Mouse (Mus musculus) liver, embryonic 14.5 days (tissue): ENCODE measurements at regions not wholly inside any gene's neighbourhood (a gene's known extent, or its start where the extent isn't known, plus 50 kb on each side); places are given as distances from the start of the nearest gene placed in this dataset.

Experiments
- ATAC-seq: fragments of 200-750 bp; cut with Nextera tagmentation; 2 replicates; pipeline ENCODE4 v1.8.0; 2017; ENCODE audit warnings: moderate number of reproducible peaks, mild to moderate bottlenecking, moderate library complexity; ENCODE audit not compliant: insufficient read depth
- DNase-seq, 3 experiments: peaks; one replicate each; pipeline ENCODE4 v3.0.0-alpha.2; 2012 to 2013; ENCODE audit warnings: low read depth in 3 of 3, low spot score in 3 of 3
- H3K27ac ChIP-seq: fragments of 300-500 bp; sonication (generic); 2 replicates; pipeline ENCODE4 v1.5.1; 2014; ENCODE audit warnings: moderate library complexity, mild to moderate bottlenecking, control low read depth, inconsistent platforms
- H3K27me3 ChIP-seq: fragments of 300-500 bp; sonication (generic); 2 replicates; pipeline ENCODE4 v1.6.1; 2014; ENCODE audit warnings: mild to moderate bottlenecking, low read length, moderate library complexity; ENCODE audit not compliant: control insufficient read depth, insufficient read depth
- H3K36me3 ChIP-seq: fragments of 300-500 bp; sonication (generic); replicated peaks from 2 replicates; pipeline ENCODE4 v1.6.1; 2014; ENCODE audit warnings: low read depth; ENCODE audit not compliant: control insufficient read depth, insufficient read depth
- H3K4me1 ChIP-seq, 2 experiments: fragments of 200-500 bp in 1 of 2; fragments of 300-500 bp in 1 of 2; sonication (generic) in 1 of 2; replicated peaks; 2 replicates each; pipeline ENCODE4 v1.6.1; 2012 to 2014; ENCODE audit warnings: antibody characterized with exemption in 1 of 2, inconsistent platforms in 1 of 2, low read length in 1 of 2; ENCODE audit not compliant: control insufficient read depth in 2 of 2, insufficient read depth in 2 of 2
- H3K4me2 ChIP-seq: fragments of 300-500 bp; sonication (generic); 2 replicates; pipeline ENCODE4 v1.6.1; 2014; ENCODE audit warnings: low read depth, mild to moderate bottlenecking, control low read depth, moderate library complexity
- H3K4me3 ChIP-seq, 2 experiments: fragments of 200-500 bp in 1 of 2; fragments of 300-500 bp in 1 of 2; sonication (generic) in 1 of 2; 2 replicates each; pipeline ENCODE4 v1.5.1; 2012 to 2014; ENCODE audit warnings: low read depth in 2 of 2, low read length in 2 of 2, mild to moderate bottlenecking in 2 of 2, control low read depth in 1 of 2, inconsistent platforms in 1 of 2, moderate library complexity in 1 of 2; ENCODE audit not compliant: insufficient read depth in 1 of 2
- H3K9ac ChIP-seq: fragments of 300-500 bp; sonication (generic); replicated peaks from 2 replicates; pipeline ENCODE4 v1.6.1; 2014; ENCODE audit warnings: mild to moderate bottlenecking, control low read depth, moderate library complexity
- H3K9me3 ChIP-seq: fragments of 300-500 bp; sonication (generic); 2 replicates; pipeline ENCODE4 v1.6.1; 2016; ENCODE audit warnings: low read length, mixed read lengths; ENCODE audit not compliant: control insufficient read depth
- CTCF ChIP-seq: IDR thresholded peaks from 2 replicates; pipeline ENCODE4 v1.5.1; 2016; ENCODE audit warnings: antibody characterized with exemption, low read depth, control low read depth
- EP300 ChIP-seq: IDR thresholded peaks from 2 replicates; pipeline ENCODE4 v1.6.1; 2016; ENCODE audit warnings: antibody characterized with exemption, low read depth
- WGBS: fragments of 180-500 bp; shearing (Covaris S2); extraction: QIAGEN DNeasy Blood & Tissue Kit; methylation state at CpG from one replicate; pipeline ENCODE4 v1.1.7; 2014; ENCODE audit not compliant: insufficient replicate concordance; 5-methylcytosine and 5-hydroxymethylcytosine counted together

DNA sequence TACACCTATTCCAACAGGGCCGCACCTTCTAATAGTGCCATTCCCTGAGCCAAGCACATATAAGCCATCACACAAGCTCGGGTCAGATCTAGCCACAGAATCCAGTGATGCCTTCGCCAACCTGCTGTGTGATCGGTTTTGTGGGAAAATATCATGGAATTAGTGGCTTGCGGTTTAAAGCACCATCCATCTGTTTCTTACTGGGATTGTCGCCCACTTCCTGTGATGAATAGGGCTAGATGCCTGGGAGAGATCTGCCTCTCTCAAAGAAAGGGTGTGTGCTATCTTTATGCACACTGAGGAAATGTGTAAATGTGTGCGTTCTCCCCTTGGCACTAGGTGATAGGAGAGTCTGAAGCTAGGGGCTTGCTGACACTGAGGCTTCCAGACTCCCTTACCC lies 154.5 kb upstream of the Smim23 start:
- Histone ChIP-seq H3K27ac (no peak overlapping the region), H3K4me2 (no peak overlapping the region), H3K27me3 (no peaks in the 10 kb centered on the region), H3K36me3 (no peaks in the 10 kb centered on the region), H3K4me3 (no peak overlapping the region), H3K9ac (no peak overlapping the region), H3K9me3 (no peaks in the 10 kb centered on the region), H3K4me1 (no peaks in the 10 kb centered on the region)
- DNase-seq (no peak), ATAC-seq (no peak)
- 68% methylated on average over 7 of the region's 7 CpGs for WGBS
- TF ChIP-seq EP300 (no peak), CTCF (no peak)

DNA sequence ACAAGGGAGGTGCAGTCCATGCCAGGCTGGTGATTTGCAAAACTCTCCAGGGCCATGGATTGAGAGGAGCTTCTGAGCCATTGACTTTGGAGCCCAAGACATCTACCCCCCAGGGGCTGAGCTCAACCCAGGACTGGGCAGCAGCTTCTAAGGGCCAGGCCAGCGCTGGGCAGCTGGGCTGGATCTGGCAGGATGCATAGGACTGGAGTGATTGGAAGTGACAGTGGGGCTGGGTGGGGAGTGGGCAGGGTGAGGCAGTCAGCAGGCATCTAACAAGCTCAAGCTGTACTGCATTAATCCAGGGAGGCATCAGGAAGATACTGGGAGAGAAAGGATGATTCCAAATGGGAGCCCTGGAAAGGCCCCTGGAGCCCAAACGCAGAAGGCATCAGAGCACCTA lies 152.2 kb upstream of the Smim23 start:
- no peak overlapping the region for H3K4me3 ChIP-seq
- H3K27ac ChIP-seq: no peak overlapping the region
- H3K36me3 ChIP-seq: no peaks in the 10 kb centered on the region
- H3K9ac ChIP-seq: no peak overlapping the region
- no peaks in the 10 kb centered on the region for H3K27me3 ChIP-seq
- H3K4me1 ChIP-seq: no peaks in the 10 kb centered on the region
- no peaks in the 10 kb centered on the region for H3K9me3 ChIP-seq
- ATAC-seq (no peak), DNase-seq (no peak)
- 62% methylated on average over 2 of the region's 2 CpGs for WGBS
- TF ChIP-seq CTCF: no peak
- no peak for TF ChIP-seq EP300
- no peak overlapping the region for H3K4me2 ChIP-seq

DNA sequence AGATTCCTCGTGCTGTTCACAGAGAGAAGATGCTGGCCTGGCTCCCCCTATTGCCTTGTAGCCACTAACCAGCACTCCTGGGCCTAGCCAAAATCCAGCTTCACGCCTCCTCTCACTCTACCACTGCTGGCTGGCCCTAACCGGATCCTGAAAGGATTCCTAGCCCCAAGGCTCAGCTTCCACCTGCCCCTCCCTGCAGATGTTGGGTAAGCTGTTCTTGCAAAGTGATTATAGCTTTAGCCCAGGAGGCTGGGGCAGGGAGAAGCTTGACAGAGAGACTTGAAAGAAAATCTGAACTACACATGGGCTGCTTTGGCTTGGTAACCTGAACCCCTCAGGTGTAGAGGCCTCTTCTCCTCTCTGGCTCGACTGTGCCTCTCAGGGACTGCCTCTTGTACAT lies 149.0 kb upstream of the Smim23 start:
- no peaks in the 10 kb centered on the region for H3K36me3 ChIP-seq
- H3K4me1 ChIP-seq: no peaks in the 10 kb centered on the region
- TF ChIP-seq CTCF (no peak), EP300 (no peak)
- H3K27me3 ChIP-seq: no peaks in the 10 kb centered on the region
- H3K9ac ChIP-seq: no peak overlapping the region
- DNase-seq: no peak
- H3K4me3 ChIP-seq: no peak overlapping the region
- H3K9me3 ChIP-seq: no peaks in the 10 kb centered on the region
- no peak overlapping the region for H3K27ac ChIP-seq
- ATAC-seq: no peak
- 56% methylated on average over 4 of the region's 4 CpGs for WGBS
- H3K4me2 ChIP-seq: no peak overlapping the region

DNA sequence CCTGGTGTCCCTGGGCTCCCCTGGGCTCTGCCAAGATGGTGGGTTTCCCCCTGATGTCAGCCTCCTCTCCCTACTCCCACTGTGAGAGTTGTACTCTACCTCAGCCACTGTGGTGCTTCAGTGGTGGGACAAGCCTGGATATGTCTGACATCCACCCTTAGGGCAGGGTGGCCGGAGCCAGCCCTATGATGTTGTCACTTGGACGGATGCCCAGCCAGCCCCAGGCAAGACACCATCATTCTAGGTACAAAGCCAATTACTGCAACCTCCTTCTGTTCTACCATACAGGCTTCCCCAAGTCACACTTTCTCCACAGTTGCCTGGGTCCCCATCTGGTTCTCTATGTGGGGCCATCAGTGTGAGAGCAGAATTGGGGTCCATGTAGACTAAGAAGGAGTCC lies 141.0 kb upstream of the Smim23 start:
- ATAC-seq (no peak), DNase-seq (no peak)
- Histone ChIP-seq H3K27me3 (no peaks in the 10 kb centered on the region), H3K9me3 (no peaks in the 10 kb centered on the region), H3K27ac (no peak overlapping the region), H3K4me2 (no peak overlapping the region), H3K9ac (no peak overlapping the region), H3K4me1 (no peaks in the 10 kb centered on the region), H3K4me3 (no peak overlapping the region), H3K36me3 (no peaks in the 10 kb centered on the region)
- WGBS: 57% methylated on average over 2 of the region's 2 CpGs
- TF ChIP-seq CTCF (no peak), EP300 (no peak)

DNA sequence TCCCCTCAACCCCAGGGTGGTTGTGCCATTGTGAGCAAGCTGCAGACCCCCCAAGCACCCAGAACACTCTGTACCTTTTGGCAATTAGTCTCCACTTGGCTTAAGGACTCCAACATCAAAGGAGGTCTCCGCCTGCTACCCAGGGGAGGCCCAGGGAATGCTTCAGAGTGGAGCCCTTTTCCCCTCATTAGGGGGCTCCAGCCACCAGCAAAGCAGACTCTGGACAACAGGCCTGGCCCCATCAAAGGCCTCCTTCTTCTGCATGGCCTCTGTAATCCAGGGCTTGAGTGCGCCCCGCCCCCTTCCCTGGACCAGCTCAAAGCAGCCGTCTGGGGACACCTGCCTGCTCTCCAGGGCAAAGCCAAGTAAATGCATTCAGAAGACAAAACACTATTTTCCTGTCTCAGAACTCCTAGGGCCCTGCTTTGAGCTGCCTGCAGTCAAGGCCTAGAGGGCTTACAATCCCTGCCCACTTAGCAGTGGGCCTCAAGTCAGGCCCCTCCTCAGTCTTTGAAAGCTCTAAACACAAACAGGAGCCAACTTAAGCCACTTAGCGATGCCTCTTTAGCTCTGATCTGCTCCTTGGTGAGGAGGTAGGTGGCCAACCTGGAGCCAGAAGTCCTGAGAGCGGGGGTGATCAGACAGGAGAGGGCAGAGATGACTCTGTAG lies 139.4 kb upstream of the Smim23 start:
- 36% methylated on average over 6 of the region's 6 CpGs for WGBS
- TF ChIP-seq CTCF: no peak
- no peak for TF ChIP-seq EP300

More for the DNA sequence above, 139.4 kb upstream of the Smim23 start:
- Histone ChIP-seq H3K27me3 (no peaks in the 10 kb centered on the region), H3K4me2 (no peak overlapping the region), H3K9ac (no peak overlapping the region), H3K36me3 (no peaks in the 10 kb centered on the region), H3K4me1 (no peaks in the 10 kb centered on the region), H3K9me3 (no peaks in the 10 kb centered on the region), H3K27ac (no peak overlapping the region), H3K4me3 (no peak overlapping the region)
- ATAC-seq (no peak), DNase-seq (no peak)
